Mouse (Mus musculus) ES-Bruce4 (cell line): Measurements from ENCODE around the gene Rbms1. TPM values are rescaled to one million over a fixed set of nuclear protein-coding genes. Genes with fewer than 3 reads are reported as not detected.

ENCODE experiments used
- H3K27ac ChIP-seq: 2 replicates; pipeline ENCODE4 v1.5.1; 2012; ENCODE audit warnings: low read length, inconsistent platforms; ENCODE audit not compliant: insufficient read depth
- H3K27me3 ChIP-seq: 2 replicates; pipeline ENCODE4 v1.6.1; 2012; ENCODE audit warnings: mild to moderate bottlenecking, low read length, inconsistent platforms; ENCODE audit not compliant: control insufficient read depth, poor library complexity, insufficient read depth, severe bottlenecking
- H3K36me3 ChIP-seq: 2 replicates; pipeline ENCODE4 v1.6.1; 2012; ENCODE audit warnings: inconsistent platforms, mild to moderate bottlenecking, low read length, moderate library complexity; ENCODE audit not compliant: control insufficient read depth, poor library complexity, insufficient read depth, severe bottlenecking
- H3K4me1 ChIP-seq: one replicate; pipeline ENCODE4 v1.8.1; 2011; ENCODE audit warnings: low read length; ENCODE audit not compliant: control insufficient read depth, insufficient read depth
- H3K4me3 ChIP-seq: 2 replicates; pipeline ENCODE4 v1.5.1; 2011; ENCODE audit warnings: low read depth, mild to moderate bottlenecking, low read length
- H3K9ac ChIP-seq: 2 replicates; pipeline ENCODE4 v1.6.1; 2012; ENCODE audit warnings: low read depth, mild to moderate bottlenecking, inconsistent platforms; ENCODE audit not compliant: poor library complexity, severe bottlenecking
- H3K9me3 ChIP-seq: replicated peaks from 2 replicates; pipeline ENCODE4 v1.6.1; 2012; ENCODE audit warnings: mild to moderate bottlenecking, low read length, inconsistent platforms; ENCODE audit not compliant: control insufficient read depth, poor library complexity, insufficient read depth, severe bottlenecking
- CTCF ChIP-seq: IDR thresholded peaks from one replicate; pipeline ENCODE4 v1.8.1; 2011; ENCODE audit warnings: low read depth, low read length
- EP300 ChIP-seq: IDR thresholded peaks from 2 replicates; pipeline ENCODE4 v1.6.1; 2011; ENCODE audit warnings: low read depth, low read length; ENCODE audit not compliant: insufficient read depth
- POLR2A ChIP-seq: IDR thresholded peaks from one replicate; pipeline ENCODE4 v1.8.1; 2011; ENCODE audit warnings: low read length; ENCODE audit not compliant: insufficient read depth
- polyA plus RNA-seq: library from polyadenylated mRNA; stranded (reverse); fragments of >200 nt; gene quantifications from 2 replicates; pipeline ENCODE4 v1.2.4, GENCODE M21; 2011; ENCODE audit warnings: low read depth; ENCODE audit not compliant: missing spikeins, insufficient read depth, insufficient read length

Rbms1 gene
- polyA plus RNA-seq, 1 experiment = 174 TPM

DNA sequence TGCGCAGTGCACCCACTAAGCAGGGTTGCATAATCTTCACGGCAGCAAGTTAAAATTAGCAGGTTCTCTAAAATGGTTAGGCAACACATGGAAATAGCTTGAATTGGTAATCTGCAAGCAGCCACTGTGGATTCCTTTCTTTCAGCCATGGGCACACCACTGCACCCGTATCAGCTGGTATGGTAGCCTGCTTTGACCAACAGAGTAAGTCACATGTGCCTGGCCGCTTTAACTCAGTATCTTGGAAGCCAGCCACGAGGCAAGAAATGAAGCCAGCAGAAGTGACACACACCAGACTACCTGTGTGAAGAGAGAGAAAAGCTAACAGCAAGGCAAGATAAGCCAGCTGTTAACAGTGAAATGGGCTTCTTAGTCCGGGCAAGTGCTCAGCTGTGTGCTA, 52.2 kb downstream of the Rbms1 start:
- TF ChIP-seq EP300 (no peak), CTCF (no peak), POLR2A (no peak)
- no peaks in the 10 kb centered on the region for H3K9me3 ChIP-seq
- H3K36me3 ChIP-seq = no peaks in the 10 kb centered on the region
- H3K4me1 ChIP-seq = no peaks in the 10 kb centered on the region
- H3K27me3 ChIP-seq = no peaks in the 10 kb centered on the region
- H3K9ac ChIP-seq = no peak overlapping the region
- H3K27ac ChIP-seq = no peak overlapping the region
- H3K4me3 ChIP-seq = no peak overlapping the region

DNA sequence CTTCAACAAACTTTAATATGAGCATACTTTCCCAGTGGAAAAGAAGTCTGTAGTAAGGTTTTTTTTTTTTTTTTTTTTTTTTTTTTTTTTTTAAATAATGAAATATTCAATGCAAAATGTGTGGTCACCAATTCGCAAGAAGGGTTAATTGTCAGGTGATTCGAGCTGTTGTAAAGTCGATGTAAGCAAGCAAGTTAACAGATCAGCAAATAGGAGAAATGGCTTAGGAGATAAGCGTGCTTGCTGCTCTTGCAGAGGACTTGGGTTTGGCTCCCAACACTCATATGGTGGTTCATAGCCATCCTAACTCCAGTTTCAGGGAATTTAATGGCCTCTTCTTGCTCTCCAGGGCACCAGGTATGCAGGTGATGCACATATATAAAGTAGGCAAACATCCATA, 54.4 kb downstream of the Rbms1 start:
- no peaks in the 10 kb centered on the region for H3K36me3 ChIP-seq
- TF ChIP-seq EP300 (no peak), POLR2A (no peak), CTCF (no peak)
- H3K9ac ChIP-seq = no peak overlapping the region
- no peak overlapping the region for H3K4me3 ChIP-seq
- H3K4me1 ChIP-seq = no peaks in the 10 kb centered on the region
- no peaks in the 10 kb centered on the region for H3K27me3 ChIP-seq
- H3K27ac ChIP-seq = no peak overlapping the region
- no peaks in the 10 kb centered on the region for H3K9me3 ChIP-seq

DNA sequence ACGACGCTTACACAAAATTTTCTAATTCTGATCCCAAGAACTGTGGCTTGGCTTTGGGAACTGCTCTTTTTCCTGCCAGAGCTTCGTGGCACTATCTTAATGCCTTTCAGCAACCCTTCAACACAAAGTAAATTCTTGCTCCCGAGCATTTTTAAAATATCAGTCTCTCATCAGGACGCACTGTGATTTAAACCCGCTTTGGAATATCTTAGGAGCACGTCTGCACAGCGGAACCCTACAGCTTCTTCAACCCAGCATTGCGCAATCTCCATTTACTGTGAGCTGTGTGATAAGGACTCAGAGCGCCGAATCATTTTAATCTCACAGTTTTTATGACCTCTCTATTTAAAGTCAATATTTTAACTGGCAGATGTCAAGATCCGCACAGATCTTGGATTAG, 54.9 kb downstream of the Rbms1 start:
- Histone ChIP-seq H3K27me3 (no peaks in the 10 kb centered on the region), H3K9ac (no peak overlapping the region), H3K9me3 (no peaks in the 10 kb centered on the region), H3K36me3 (no peaks in the 10 kb centered on the region), H3K27ac (no peak overlapping the region), H3K4me1 (no peaks in the 10 kb centered on the region), H3K4me3 (no peak overlapping the region)
- no peak for TF ChIP-seq CTCF
- TF ChIP-seq EP300 = no peak
- TF ChIP-seq POLR2A = no peak

DNA sequence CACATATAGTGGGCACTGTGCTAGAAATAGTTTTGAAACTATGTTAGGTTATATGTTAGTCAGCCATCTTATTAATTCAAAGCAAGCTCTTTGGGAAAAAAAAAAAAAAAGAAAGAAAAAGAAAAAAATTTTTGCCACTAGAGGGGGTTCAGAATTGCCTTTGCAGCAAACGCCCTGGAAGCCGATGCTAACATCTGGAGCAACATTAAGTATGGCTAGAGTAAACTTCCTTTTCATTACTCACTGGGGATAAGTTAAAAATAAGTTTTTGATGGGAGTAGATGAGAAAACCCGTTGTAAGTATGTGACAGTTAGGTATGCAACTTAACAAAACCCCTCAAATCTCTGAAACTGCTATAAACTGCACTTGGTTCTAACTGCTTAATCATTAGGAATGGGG, 57.7 kb downstream of the Rbms1 start:
- no peaks in the 10 kb centered on the region for H3K27me3 ChIP-seq
- no peaks in the 10 kb centered on the region for H3K4me1 ChIP-seq
- H3K27ac ChIP-seq = no peak overlapping the region
- H3K36me3 ChIP-seq = no peaks in the 10 kb centered on the region
- TF ChIP-seq CTCF = no peak
- TF ChIP-seq EP300 = no peak
- no peak for TF ChIP-seq POLR2A
- H3K4me3 ChIP-seq = no peak overlapping the region
- no peak overlapping the region for H3K9ac ChIP-seq
- H3K9me3 ChIP-seq = no peaks in the 10 kb centered on the region

DNA sequence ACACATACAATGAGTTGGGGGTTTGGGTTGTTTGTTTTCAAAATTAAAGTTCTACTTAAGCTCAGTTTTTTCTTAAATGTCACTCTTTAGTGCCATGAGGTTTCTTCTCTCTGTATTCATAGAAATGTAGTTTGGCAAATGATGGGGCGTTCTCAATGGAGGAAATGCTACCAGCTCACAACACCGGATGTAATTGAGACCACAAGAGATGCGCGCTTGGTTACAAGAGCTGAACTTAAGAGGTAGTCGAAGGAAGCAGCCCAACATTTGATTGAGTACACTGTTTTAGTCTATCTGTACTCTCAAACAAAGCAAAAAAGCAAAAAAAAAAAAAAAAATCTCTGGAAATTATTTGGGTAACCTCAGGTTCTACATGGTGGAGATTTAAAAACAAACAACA, 58.9 kb downstream of the Rbms1 start:
- Histone ChIP-seq H3K4me3 (no peak overlapping the region), H3K9me3 (no peaks in the 10 kb centered on the region), H3K4me1 (no peaks in the 10 kb centered on the region), H3K27ac (no peak overlapping the region), H3K9ac (no peak overlapping the region), H3K27me3 (no peaks in the 10 kb centered on the region), H3K36me3 (no peaks in the 10 kb centered on the region)
- TF ChIP-seq CTCF (no peak), EP300 (no peak), POLR2A (no peak)

DNA sequence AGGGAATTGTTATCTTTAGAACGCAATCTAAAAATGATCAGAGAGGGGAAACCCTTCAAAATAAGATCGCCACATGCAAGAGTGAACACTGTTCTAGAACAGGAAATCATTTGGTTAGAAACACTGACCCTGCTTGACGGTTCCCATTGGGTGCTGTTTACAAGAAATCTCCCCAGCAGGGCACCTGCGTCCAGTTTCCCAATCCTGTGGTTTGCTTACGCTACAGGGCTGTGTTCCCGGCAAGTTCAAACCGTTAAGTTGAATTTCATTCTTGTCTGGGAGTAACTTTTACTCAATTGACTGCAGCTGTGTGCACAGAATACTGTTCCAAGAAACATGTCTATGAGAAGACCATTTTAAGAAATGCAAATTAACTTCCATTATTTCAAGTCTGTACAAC, 59.5 kb downstream of the Rbms1 start:
- H3K9ac ChIP-seq = no peak overlapping the region
- H3K4me3 ChIP-seq = no peak overlapping the region
- H3K4me1 ChIP-seq = no peaks in the 10 kb centered on the region
- TF ChIP-seq POLR2A = no peak
- TF ChIP-seq CTCF = no peak
- TF ChIP-seq EP300 = no peak
- H3K27me3 ChIP-seq = no peaks in the 10 kb centered on the region
- no peaks in the 10 kb centered on the region for H3K36me3 ChIP-seq
- no peak overlapping the region for H3K27ac ChIP-seq
- no peaks in the 10 kb centered on the region for H3K9me3 ChIP-seq
